Mouse (Mus musculus) gonadal fat pad, adult 2 months (tissue): Measurements from ENCODE around the gene Gm20708. TPM values are rescaled to one million over a fixed set of nuclear protein-coding genes. Genes with fewer than 3 reads are reported as not detected.
"Not testable (repeated sequence)": the region's sequence is repeated elsewhere in the genome, so short reads cannot be mapped to it uniquely, and the experiment has no call there.

ENCODE experiments used
- DNase-seq: peaks from one replicate; pipeline ENCODE4 v3.0.0-alpha.2; 2012; ENCODE audit warnings: low read depth
- polyA plus RNA-seq: library from polyadenylated mRNA; depleted of rRNA; stranded (reverse); fragments of >200 nt; gene quantifications from 2 replicates; pipeline ENCODE4 v1.2.3, GENCODE M21; 2012

The Gm20708 gene
- polyA plus RNA-seq, 1 experiment: 0.15 TPM

- no peak for DNase-seq
Observed at GRCm38 (mm10) chr11:117810401-117811046, 1.1 kb downstream of the Gm20708 start.

DNA sequence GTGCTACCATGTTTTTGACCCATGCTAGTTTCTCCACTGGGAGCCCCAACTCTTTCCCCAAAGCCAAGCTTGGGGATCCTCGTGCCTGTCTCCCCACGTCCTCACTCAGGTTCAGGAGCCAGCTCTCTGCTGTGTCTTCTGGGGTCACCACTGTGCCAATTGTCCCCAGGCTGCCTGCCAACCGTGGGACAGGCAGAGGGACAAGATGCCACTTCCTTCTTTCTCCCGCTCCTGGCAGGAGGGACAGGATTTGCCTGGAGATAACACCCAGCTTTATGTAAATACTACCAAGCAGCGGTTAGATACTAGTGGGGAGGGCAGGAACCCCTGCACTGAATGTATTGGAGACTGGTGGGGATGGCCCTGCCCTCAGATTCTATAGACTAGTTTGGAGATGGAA, 4.4 kb downstream of the Gm20708 start:
- no peak for DNase-seq

GRCm38 (mm10) chr11:117814704-117815366, 5.4 kb downstream of the Gm20708 start:
- no peak for DNase-seq

DNA sequence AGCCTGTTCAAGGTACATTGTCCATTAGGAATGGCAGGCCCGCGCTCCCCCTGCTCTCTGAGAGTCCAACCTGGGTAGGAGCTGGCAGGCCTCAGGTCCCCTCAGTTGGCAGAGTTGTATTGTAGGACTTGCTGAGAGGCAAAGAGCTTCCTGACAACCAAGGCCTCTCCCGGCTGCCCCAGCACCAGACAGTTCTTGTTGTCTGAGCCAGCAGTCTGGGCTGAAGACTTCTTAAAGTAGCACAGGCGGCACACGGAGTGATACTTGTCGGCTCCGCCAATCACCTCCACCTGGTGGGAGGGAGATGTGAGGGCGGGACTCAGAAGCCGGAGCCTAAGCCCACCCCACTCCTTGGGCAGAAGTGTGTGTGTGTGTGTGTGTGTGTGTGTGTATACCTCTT, 6.4 kb downstream of the Gm20708 start:
- not testable (repeated sequence) for DNase-seq

GRCm38 (mm10) chr11:117816389-117816996, 7.0 kb downstream of the Gm20708 start:
- DNase-seq: no peak

- DNase-seq: no peak
Observed at GRCm38 (mm10) chr11:117819095-117819494, 9.6 kb downstream of the Gm20708 start.

DNA sequence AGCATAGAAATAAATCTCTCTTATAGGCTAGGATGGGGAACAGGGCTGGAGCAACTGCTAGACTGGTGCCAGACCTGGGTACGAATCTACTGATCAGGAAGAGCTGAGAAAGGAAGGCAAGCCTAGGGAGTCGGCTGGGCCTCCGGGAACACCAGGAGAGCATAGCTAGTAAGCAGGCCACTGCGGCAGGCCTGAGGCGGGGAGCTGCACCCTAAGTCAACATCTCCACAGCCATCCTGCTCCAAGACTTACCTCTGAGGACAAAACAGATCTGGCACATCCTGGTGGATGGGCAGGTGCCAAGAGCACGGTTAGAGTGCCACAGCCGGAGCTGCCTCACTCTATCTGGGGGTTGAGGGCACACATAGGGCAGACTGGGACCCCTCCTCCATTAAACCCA, 10.7 kb downstream of the Gm20708 start:
- no peak for DNase-seq

DNA sequence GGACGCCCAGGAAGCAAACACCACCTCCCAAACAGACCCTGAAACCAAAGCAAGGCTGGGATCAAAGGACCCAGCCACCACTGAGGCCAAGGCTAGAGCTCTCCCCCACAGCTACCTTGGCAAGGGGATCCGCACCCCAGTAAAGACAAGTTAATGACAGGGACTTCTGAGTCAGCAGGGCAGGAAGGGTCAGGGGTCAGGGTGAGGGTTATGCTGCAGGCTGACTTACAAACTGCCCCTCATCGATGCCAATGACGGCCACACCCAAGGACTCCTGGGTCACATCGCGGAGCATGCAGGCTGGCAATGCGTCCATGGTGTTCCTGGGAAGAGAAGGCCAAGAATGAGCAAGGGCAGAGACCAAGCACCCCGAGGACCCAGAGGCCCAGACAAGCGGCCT, 12.4 kb downstream of the Gm20708 start:
- no peak for DNase-seq

- DNase-seq: no peak
Observed at GRCm38 (mm10) chr11:117822728-117823241, 13.3 kb downstream of the Gm20708 start.

GRCm38 (mm10) chr11:117823411-117823810, 13.9 kb downstream of the Gm20708 start:
- DNase-seq: no peak

GRCm38 (mm10) chr11:117824060-117824969, 14.8 kb downstream of the Gm20708 start:
- no peak for DNase-seq

DNA sequence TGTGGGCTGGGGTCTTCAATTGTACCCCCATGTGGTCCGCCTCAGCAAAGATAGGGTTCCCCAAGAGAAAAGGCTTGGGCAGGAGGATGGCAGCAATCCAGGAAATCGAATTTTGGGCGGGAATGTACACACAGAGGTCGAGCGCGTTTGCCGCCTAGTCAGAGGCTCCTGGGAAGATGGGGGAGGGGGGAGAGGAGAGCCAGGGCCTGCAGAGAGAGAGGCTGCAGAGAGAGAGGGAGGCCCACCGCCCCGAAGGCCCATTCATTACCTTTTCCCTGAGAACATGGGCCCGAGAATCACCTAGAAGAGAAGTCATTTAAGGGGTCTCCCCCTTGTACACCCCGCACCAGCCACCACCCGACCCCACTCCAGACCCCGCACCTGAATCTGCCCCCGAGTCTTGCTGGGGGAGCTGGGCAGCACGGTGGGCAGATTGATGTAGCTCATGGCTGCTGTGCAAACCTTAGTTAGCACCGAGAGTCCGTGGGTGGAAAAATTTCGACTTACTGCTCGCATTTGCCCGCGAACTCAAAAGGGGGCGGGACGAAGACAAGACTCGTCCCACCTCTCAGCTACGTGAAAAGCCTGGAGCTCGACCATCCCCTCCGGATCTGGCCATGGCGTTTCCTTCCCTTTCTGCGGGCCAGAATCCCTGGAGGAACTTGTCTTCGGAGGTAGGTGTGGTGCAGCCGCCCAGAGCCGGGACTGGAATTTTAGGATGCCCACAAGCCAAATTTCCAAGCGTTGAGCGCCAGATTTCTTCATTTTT, 16.0 kb downstream of the Gm20708 start, which contains the start of the genes Afmid and Tk1:
Gene Afmid, plus strand, starts transcription at position 592 of the 769 bp plus-strand sequence.
Gene Tk1, minus strand, starts transcription at position 760 of the 769 bp plus-strand sequence.
- peak; percentile 96 for DNase-seq

DNA sequence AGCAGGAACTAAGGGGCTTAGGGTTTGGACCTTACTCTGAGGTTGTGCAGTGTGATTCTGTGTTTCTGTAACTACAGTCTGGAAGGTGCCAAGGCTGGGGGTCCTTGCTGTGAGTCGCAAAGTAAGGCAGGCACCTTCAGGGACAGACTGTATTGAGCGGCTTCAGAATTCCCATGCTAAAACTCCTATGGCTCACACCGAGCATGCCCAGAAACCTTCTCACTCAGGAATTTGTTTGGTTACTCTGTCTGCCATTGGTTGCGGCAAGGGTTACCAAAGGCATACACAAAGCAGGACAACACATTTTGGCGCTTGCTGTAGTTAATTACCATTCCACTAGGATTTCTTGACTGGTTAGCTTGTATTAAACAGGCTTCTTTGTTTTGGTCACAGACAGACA, 16.7 kb downstream of the Gm20708 start:
- no peak for DNase-seq

DNA sequence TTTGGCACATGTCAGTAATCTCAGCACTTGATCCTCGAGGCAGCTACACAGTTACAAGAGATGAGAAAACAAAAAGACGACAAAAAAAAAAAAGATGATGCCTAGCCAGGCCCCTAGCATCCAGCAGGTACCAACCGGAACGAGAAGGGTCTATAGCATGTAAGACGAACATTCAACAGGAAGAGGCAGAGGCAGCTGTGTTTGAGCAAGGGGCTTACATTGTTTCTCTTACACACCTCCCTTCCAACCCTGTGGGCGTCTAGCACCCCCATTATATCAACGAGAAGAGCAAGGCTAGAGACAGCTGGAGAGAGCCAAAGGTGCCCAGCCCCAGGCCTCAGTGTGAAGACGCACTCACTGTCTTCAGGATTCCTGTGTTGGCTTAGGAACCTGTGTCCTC, 17.4 kb downstream of the Gm20708 start:
- DNase-seq: no peak

DNA sequence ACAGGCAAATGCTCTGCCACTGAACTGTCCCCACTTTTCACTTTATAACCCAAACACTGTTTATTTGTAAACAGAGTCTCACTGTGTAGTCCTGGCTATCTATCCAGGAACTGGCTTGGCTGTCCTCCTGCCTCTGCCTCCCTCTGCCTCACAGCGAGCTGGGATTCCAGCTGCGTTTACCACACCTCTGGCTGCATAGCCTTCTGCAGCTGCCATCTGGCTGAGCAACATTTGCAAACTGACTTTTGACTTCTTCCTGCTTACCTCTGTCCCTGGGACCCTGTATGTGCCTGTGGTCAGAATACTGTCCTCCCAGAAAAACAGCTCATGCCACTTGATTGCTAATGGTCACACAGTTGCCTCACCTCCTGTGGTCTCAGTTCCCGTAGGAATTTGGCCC, 17.9 kb downstream of the Gm20708 start:
- no peak for DNase-seq

DNA sequence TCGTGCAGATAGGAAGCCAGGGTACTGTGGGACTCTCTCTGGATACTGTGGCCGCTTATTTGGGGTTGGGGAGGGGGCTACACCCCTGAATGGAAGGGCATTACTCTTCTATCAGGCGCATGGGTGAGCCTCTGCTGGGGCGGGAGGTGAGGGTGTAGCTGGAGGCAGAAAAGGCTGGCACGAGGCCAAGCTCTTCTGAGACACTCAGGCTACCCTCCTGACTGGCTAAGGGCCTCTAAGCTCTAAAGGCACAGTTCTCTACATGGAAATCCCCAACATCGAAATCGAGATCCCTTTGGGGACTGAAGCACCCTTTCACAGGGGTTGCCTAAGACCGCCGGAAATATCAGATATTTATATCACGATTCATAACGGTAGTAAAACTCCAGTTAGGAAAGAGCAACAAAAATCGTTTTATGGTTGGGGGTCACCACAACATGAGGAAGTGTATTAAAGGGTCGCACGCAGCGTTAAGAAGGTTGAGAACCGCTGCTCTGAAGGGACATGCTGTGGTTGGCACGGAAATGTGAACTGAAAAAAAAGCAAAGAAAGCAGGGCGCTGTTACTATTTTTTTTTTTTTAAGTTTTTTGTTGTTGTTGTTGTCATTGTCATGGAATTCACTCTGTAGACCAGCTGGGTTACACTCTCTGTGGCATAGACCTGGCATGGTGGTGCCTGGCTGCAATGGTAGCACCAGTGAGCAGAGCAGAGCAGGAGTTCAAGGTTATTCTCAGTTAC, 18.9 kb downstream of the Gm20708 start:
- no peak for DNase-seq

DNA sequence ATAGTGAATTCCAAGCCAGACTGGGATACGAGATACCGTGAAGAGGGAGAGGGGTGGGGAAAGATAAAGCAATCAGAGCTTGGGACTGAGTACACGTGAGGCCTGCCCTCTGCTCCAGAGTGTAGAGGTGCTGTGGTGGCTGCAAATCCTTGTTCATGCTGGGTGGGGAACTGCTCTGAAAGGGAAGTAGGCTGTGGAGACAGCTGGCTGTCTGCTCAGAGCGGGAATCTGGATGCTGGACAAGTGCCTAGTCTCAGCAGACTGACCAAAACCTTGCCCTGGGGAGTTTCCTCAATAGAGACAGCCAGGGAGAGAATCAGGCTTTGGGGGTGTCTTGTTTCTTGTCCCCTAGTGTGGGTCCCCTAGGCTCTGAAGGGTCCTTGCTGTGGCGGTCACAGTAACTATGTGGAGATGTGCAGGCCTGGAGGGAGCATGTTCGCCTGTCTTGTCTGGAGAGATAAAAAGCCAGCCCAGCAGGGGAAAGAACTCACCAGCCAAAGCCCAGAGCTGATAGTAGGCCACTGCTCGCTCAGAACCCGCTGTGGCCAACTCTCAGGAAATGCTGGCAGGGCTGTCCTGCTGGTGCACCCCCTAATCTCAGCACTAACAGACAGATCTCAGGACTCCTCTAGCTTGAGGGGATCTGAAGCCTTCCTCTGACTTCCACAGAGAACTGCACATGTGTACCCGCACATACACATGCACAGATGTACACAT, 19.6 kb downstream of the Gm20708 start:
- DNase-seq: no peak

- DNase-seq: no peak
Observed at GRCm38 (mm10) chr11:117829671-117830215, 20.3 kb downstream of the Gm20708 start.

DNA sequence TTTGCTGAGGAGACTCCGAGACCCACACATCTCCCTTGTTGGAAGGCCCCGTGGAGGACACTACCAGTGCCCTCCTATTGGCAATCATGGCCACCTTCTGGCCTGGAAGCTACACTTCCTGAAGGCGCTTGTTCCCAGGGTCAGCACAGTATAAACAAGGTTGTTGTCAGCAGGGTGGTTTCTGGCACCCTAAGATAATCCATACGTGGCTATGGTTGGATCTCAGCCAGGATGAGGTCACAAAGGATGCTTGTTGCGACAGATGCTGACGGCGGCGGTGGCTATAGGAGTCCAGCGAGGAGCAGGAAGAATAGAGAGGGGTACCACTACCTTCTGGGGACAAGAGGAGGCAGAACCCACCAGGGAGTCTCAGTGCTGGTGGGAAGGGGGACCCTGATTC, 20.9 kb downstream of the Gm20708 start:
- DNase-seq: no peak
